Mouse (Mus musculus) lung, postnatal 0 days (tissue): ENCODE measurements around the gene Zfp87. TPM values are rescaled to one million over a fixed set of nuclear protein-coding genes. Genes with fewer than 3 reads are reported as not detected.

Experiments
- ATAC-seq: fragments of 200-750 bp; cut with Nextera tagmentation; 2 replicates; pipeline ENCODE4 v1.8.0; 2017; ENCODE audit warnings: moderate library complexity
- DNase-seq: peaks from one replicate; pipeline ENCODE4 v3.0.0-alpha.2; 2016; ENCODE audit warnings: low spot score
- H3K27ac ChIP-seq: fragments of 300-500 bp; sonication (generic); 2 replicates; pipeline ENCODE4 v1.5.1; 2014; ENCODE audit warnings: antibody characterized with exemption, mild to moderate bottlenecking, low read length, mixed read lengths
- H3K27me3 ChIP-seq: fragments of 300-500 bp; sonication (generic); replicated peaks from 2 replicates; pipeline ENCODE4 v1.6.1; 2014; ENCODE audit warnings: low read length, mixed read lengths; ENCODE audit not compliant: insufficient read depth
- H3K36me3 ChIP-seq: fragments of 300-500 bp; sonication (generic); 2 replicates; pipeline ENCODE4 v1.6.1; 2014; ENCODE audit warnings: low read length, mixed read lengths; ENCODE audit not compliant: insufficient read depth
- H3K4me1 ChIP-seq: fragments of 300-500 bp; sonication (generic); 2 replicates; pipeline ENCODE4 v1.6.1; 2014; ENCODE audit warnings: antibody characterized with exemption, low read depth, low read length, mixed read lengths; ENCODE audit not compliant: insufficient read depth
- H3K4me2 ChIP-seq: fragments of 300-500 bp; sonication (generic); replicated peaks from 2 replicates; pipeline ENCODE4 v1.6.1; 2014; ENCODE audit warnings: low read depth, mild to moderate bottlenecking, low read length, moderate library complexity, mixed read lengths
- H3K4me3 ChIP-seq: fragments of 300-500 bp; sonication (generic); 2 replicates; pipeline ENCODE4 v1.5.1; 2014; ENCODE audit warnings: low read depth, low read length
- H3K9ac ChIP-seq: fragments of 300-500 bp; sonication (generic); replicated peaks from 2 replicates; pipeline ENCODE4 v1.6.1; 2014; ENCODE audit warnings: low read depth, mild to moderate bottlenecking
- H3K9me3 ChIP-seq: fragments of 300-500 bp; sonication (generic); 2 replicates; pipeline ENCODE4 v1.6.1; 2016; ENCODE audit warnings: low read length, mixed read lengths
- CTCF ChIP-seq: IDR thresholded peaks from 2 replicates; pipeline ENCODE4 v1.5.1; 2016; ENCODE audit warnings: antibody characterized with exemption, mild to moderate bottlenecking
- EP300 ChIP-seq: IDR thresholded peaks from 2 replicates; pipeline ENCODE4 v1.6.1; 2016; ENCODE audit warnings: antibody characterized with exemption, mild to moderate bottlenecking, control low read depth
- WGBS: fragments of 180-500 bp; shearing (Covaris S2); extraction: QIAGEN DNeasy Blood & Tissue Kit; methylation state at CpG from one replicate; pipeline ENCODE4 v1.1.7; 2014; 5-methylcytosine and 5-hydroxymethylcytosine counted together
- polyA plus RNA-seq: library from polyadenylated mRNA; unstranded; fragments of >200 nt; fragmentation: Nextera tagmentation; extraction: Ambion mirVana; gene quantifications from 2 replicates; pipeline ENCODE4 v1.2.1, GENCODE M21; 2015

Gene Zfp87
- polyA plus RNA-seq, 1 experiment from 2014 or later: 40.5 TPM

DNA sequence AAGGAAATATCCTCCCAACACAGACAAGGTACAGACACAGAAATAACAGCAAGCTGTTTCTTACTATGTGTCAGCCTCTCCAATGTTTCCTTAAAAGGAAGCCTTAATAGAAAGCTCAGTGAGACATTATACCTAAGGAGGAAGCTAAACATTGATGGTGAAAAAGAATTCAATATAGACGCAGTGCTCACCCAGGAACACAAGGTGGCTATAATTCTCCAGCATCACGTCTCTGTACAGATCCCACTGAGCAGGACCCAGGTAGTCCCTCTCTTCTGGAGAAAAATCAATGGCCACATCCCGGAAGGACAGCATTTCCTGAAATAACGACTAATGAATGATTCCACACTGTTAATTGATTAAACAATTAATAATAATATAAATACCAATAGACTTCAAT, 44.4 kb downstream of the Zfp87 start:
- H3K27ac ChIP-seq: no peak overlapping the region
- no peak overlapping the region for H3K9ac ChIP-seq
- DNase-seq: no peak
- no peak overlapping the region for H3K4me3 ChIP-seq
- no peaks in the 10 kb centered on the region for H3K9me3 ChIP-seq
- H3K27me3 ChIP-seq: no peaks in the 10 kb centered on the region
- no peak for TF ChIP-seq EP300
- no peaks in the 10 kb centered on the region for H3K36me3 ChIP-seq
- no peak for ATAC-seq
- 64% methylated on average over 4 of the region's 4 CpGs for WGBS
- H3K4me1 ChIP-seq: peaks cover 4% of the 10 kb centered on the region; the same call in 1 of the 2 replicates
- H3K4me2 ChIP-seq: no peak overlapping the region

DNA sequence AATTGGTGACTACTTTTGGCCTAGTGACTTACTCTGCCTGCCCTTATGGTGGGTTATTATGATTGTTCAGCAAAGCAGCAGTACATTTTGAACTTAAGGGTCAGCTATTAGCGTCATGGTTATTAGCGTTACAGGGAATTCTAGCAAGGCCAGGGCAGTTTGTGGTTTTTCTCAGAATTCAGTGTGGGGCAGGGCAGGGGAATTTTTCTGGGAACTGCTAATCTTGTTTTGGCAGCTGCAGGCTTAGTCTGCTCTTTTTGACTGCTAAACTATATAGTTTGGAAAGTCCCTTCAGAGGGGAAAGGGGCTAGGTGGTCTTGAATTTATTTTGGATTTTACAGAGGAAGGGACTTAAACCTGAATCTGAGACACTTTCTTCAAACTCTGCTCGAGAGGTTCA, 56.7 kb downstream of the Zfp87 start:
- 93% methylated on average over 3 of the region's 3 CpGs for WGBS
- peaks cover 9% of the 10 kb centered on the region for H3K36me3 ChIP-seq
- no peak overlapping the region for H3K27ac ChIP-seq
- no peaks in the 10 kb centered on the region for H3K27me3 ChIP-seq
- no peaks in the 10 kb centered on the region for H3K4me1 ChIP-seq
- DNase-seq: no peak
- no peak for ATAC-seq
- H3K9ac ChIP-seq: no peak overlapping the region
- no peak overlapping the region for H3K4me2 ChIP-seq
- no peaks in the 10 kb centered on the region for H3K9me3 ChIP-seq
- H3K4me3 ChIP-seq: no peak overlapping the region
- TF ChIP-seq EP300 (no peak), CTCF (no peak)

Other genes with a start within 250 kb of the Zfp87 start
- gene Zfp458, start 247.7 kb downstream of the Zfp87 start, polyA plus RNA-seq: 1.00 and 1.1 TPM in 2 replicates
- gene Zfp457, start 219.7 kb downstream of the Zfp87 start, polyA plus RNA-seq: 0.40 and 0.62 TPM in 2 replicates
- gene Zfp595, start 193.6 kb downstream of the Zfp87 start, polyA plus RNA-seq: 1.5 TPM in 2 replicates
- gene Gm28044, start 165.6 kb downstream of the Zfp87 start, polyA plus RNA-seq: 0.57 TPM in 1 of 2 replicates, not detected in the other
- gene Zfp953, start 165.6 kb downstream of the Zfp87 start, polyA plus RNA-seq: 0.80 and 0.82 TPM in 2 replicates
- 0.43 TPM in 1 of 2 replicates, not detected in the other for gene Gm28041, start 150.4 kb downstream of the Zfp87 start, polyA plus RNA-seq
- 1.3 and 1.5 TPM in 2 replicates for gene Zfp456, start 150.4 kb downstream of the Zfp87 start, polyA plus RNA-seq
- gene Zfp429, start 126.4 kb downstream of the Zfp87 start, polyA plus RNA-seq: 5.3 and 6.7 TPM in 2 replicates
- 0.35 and 0.55 TPM in 2 replicates for gene Zfp459, start 104.8 kb downstream of the Zfp87 start, polyA plus RNA-seq
- gene Zfp874a, start 74.6 kb downstream of the Zfp87 start, polyA plus RNA-seq: 7.9 and 8.8 TPM in 2 replicates
- gene Zfp874b, start 41.9 kb downstream of the Zfp87 start, polyA plus RNA-seq: 3.4 and 4.4 TPM in 2 replicates
- 6.5 and 6.8 TPM in 2 replicates for gene Zfp58, start 25.6 kb downstream of the Zfp87 start, polyA plus RNA-seq
- gene Gm26965, start within 50 bp of the Zfp87 start, polyA plus RNA-seq: 0.12 and 0.39 TPM in 2 replicates
- 5.5 and 6.7 TPM in 2 replicates for gene Zfp748, start 27.7 kb upstream of the Zfp87 start, polyA plus RNA-seq
- 2.9 and 3.4 TPM in 2 replicates for gene Zfp729b, start 83.5 kb upstream of the Zfp87 start, polyA plus RNA-seq
- gene Gm49345, start 111.6 kb upstream of the Zfp87 start, polyA plus RNA-seq: not detected in 2 replicates
- 1.9 and 2.4 TPM in 2 replicates for gene Zfp729a, start 111.6 kb upstream of the Zfp87 start, polyA plus RNA-seq
- gene Zfp738, start 160.9 kb upstream of the Zfp87 start, polyA plus RNA-seq: 5.8 and 8.1 TPM in 2 replicates
- gene Zfp65, start 203.0 kb upstream of the Zfp87 start, polyA plus RNA-seq: 2.3 and 2.7 TPM in 2 replicates
- 4.2 and 4.8 TPM in 2 replicates for gene Zfp85, start 229.1 kb upstream of the Zfp87 start, polyA plus RNA-seq